Mouse (Mus musculus) E14TG2a.4 (cell line): ENCODE measurements around the gene Cmbl.

ENCODE experiments used
- H3K27me3 ChIP-seq: 2 replicates; pipeline ENCODE4 v1.6.1; 2014; ENCODE audit warnings: low read length, control low read depth; ENCODE audit not compliant: insufficient read depth
- H3K36me3 ChIP-seq: 2 replicates; pipeline ENCODE4 v1.6.1; 2014; ENCODE audit warnings: low read length, control low read depth; ENCODE audit not compliant: insufficient read depth
- H3K4me1 ChIP-seq: replicated peaks from 2 replicates; pipeline ENCODE4 v1.6.1; 2014; ENCODE audit warnings: low read depth, low read length, control low read depth
- H3K4me3 ChIP-seq: replicated peaks from 2 replicates; pipeline ENCODE4 v1.5.1; 2014; ENCODE audit warnings: mild to moderate bottlenecking, low read length
- H3K9me3 ChIP-seq: 2 replicates; pipeline ENCODE4 v1.6.1; 2014; ENCODE audit warnings: low read length, control low read depth
- CTCF ChIP-seq: conservative IDR thresholded peaks from 2 replicates; pipeline ENCODE4 v1.5.1; 2014; ENCODE audit warnings: low read length
- NANOG ChIP-seq: IDR thresholded peaks from 2 replicates; pipeline ENCODE4 v1.6.1; 2014; ENCODE audit warnings: borderline replicate concordance, low read length, mixed read lengths
- POU5F1 ChIP-seq: IDR thresholded peaks from 2 replicates; pipeline ENCODE4 v1.6.1; 2014; ENCODE audit warnings: low read length, borderline replicate concordance

The Cmbl gene

GRCm38 (mm10) chr15:31634582-31634981 is 69.4 kb downstream of the Cmbl start:
- Histone ChIP-seq H3K36me3 (no peaks in the 10 kb centered on the region), H3K9me3 (0 out of 2 replicates have a peak, but pooled peaks cover 3% of the 10 kb centered on the region), H3K4me3 (no peak overlapping the region), H3K4me1 (no peaks in the 10 kb centered on the region), H3K27me3 (no peaks in the 10 kb centered on the region; the same call in 1 of the 2 replicates)
- TF ChIP-seq CTCF (no peak), NANOG (no peak), POU5F1 (no peak)

- Histone ChIP-seq H3K4me1 (no peaks in the 10 kb centered on the region), H3K9me3 (0 out of 2 replicates have a peak, but pooled peaks cover 3% of the 10 kb centered on the region), H3K36me3 (no peaks in the 10 kb centered on the region), H3K4me3 (no peak overlapping the region), H3K27me3 (no peaks in the 10 kb centered on the region; the same call in 1 of the 2 replicates)
- TF ChIP-seq POU5F1 (no peak), CTCF (no peak), NANOG (no peak)
These were observed 71.0 kb downstream of the Cmbl start for GRCm38 (mm10) chr15:31636091-31636595.
